Mouse (Mus musculus) cerebellum, adult (tissue): ENCODE data around the gene Pogz.
"Not testable (repeated sequence)": the region's sequence is repeated elsewhere in the genome, so short reads cannot be mapped to it uniquely, and the experiment has no call there.

Experiments used
- ATAC-seq: cut with Nextera tagmentation; 2 replicates; pipeline ENCODE4 v1.9.2; 2017; ENCODE audit warnings: mild to moderate bottlenecking, moderate library complexity, mixed read lengths; ENCODE audit not compliant: insufficient number of reproducible peaks, low FRiP score, low TSS enrichment

The Pogz gene

DNA sequence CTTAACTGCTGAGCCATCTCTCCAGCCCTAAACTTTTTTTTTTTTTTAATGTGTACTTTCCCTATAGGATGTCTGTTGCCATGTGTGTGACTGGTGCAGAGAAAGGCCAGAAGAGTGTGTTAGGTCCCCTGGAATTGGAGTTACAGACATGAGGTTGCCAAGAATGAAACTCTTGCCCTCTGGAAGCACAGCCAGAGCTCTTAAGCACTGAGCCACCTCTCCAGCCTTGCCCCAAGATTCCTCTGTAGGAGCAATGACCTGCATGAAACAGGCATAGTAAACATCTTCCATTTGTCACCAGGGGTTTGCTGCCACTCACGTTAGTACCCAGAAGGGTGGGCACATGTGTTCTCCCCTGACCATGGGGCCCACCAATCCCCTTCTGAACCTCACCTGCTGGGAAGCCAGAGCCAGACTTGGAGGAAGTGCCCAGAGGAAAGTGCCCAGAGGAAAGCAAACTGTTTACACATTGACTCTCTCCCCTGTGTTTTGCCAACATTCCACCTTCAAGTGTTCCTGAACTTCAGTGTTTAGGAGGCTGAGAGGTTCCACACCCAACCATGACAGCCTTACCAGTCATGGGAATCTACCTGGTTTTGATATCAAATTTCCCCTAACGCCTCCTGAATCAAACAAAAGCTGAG lies 73.8 kb downstream of the Pogz start:
- ATAC-seq, result no peak

GRCm38 (mm10) chr3:94913801-94914200 lies 76.4 kb downstream of the Pogz start:
- no peak for ATAC-seq

DNA sequence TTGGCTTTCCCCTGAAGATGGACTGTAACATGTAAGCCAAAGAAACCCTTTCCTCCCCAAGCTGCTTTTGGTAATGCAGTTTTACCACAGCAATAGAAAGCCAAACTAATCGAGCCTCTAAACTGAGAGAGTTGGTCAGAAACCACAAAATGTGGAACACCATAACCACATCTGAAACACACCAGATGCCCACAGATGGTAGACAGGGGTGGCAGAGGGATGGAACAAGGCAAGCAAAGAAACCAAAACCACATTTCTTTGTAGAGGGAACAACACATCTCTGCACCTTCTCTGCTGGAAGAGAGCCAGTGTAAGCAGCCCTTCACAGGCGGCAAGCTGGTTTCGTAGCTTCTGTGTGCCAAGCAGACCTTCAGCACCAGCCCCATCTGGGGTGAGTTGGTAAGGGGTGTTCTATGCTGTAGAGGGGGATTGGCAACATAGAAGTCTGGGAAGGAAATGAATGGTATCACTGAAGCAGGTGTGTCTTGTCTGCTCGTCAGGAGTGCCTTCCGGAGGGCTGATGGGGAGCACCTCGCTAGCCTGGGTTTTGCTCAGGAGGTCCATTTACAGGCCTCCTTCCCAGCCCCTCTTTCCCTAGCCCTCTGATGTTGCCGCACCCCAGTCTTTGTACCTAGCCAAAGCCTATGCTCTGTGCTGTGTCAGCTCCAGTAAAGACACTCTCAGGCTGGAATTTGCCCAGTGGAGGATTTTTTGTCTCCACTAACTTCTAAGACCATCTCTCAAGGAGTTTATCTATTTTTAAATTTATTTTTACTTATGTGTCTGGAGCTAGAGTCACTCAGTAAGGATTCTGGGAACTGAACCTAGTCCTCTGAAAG lies 78.8 kb downstream of the Pogz start:
- no peak for ATAC-seq

DNA sequence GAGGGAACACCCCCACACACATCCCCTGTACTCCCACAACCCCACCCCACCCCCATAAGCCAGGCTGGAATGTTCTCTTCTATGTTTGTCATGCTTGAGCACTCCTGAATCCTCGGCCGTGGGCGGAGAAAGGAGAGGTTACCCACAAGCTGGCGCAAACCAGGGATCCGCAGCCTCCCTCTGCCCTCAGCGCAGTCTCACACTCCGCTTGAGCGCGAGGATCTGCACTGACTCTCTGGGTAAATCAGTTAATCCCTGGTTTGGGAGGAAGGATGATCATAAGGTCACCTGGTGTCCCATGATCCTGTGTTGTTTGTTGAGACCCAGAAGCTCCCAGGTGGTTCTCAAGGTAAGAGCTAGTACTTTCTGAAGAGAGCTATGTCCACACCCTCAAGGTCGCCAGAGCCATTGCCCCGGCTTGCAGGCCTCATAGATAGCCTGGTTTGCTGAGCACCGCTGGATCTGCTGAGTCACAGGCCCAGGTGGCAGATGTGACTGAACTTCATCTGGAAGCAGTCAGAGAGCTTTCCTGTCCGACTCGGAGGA lies 80.5 kb downstream of the Pogz start:
- ATAC-seq, result no peak

- no peak for ATAC-seq
Observed at GRCm38 (mm10) chr3:94918845-94919244, 81.5 kb downstream of the Pogz start.

DNA sequence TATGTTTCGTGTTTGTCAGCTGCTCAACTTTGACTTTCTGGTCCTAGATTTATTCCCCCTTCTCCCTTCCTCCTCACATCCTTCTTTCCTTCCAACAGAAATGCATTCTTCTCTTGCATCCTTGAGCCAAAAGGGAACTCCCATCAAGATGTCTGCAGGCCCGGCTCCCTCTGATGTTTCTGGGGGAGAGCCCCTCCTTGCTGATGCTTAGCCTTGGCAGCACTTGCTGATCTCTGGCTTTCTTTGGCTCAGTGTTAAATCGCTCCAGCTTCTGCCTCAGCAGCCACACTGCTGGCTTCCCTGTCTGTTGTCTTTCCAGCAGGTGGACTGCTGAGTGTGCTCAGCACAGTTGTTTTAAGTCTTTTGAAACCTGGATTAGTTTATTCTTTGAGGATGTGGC lies 83.7 kb downstream of the Pogz start:
- ATAC-seq, result no peak

DNA sequence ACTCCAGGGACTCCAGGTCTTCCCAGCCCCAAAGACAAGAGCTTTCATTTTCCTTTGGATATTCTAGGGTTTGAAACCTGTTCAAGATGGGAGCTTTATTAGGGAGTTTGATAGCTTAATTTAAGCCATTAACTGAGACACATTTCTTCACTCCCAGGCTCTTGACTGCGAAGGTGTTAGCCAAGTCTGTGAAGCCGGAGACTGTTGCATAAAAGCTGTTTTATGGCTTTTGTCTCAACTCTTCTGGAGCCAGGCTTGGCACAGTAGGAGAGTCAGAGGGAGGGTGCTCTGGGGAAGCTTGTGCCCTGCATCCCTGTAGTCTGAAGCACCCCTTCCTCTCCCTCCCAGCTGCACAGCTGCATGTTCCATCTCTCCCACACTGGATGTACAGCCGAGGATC lies 85.0 kb downstream of the Pogz start:
- no peak for ATAC-seq

DNA sequence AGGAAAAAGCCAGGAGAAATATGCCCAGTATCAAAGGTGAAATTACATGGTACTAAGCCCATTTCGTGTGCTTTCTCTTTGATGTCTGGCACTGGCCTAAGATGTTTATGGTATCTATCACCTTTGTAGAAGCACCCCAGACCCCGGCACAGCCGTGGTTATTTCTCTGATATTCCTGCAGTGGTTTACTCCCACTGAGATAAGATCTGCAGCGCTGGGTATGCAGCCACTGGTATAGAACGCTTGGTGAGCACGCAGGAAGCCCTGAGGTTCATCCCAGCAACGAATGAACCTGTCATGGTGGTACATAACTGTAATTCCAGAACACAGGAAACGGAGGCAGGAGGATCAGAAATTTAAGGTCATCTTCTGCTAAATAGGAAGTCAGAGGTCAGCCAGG lies 87.3 kb downstream of the Pogz start:
- no peak for ATAC-seq

GRCm38 (mm10) chr3:94926301-94926736 lies 89.0 kb downstream of the Pogz start:
- not testable (repeated sequence) for ATAC-seq

GRCm38 (mm10) chr3:94928979-94929378 lies 91.6 kb downstream of the Pogz start:
- ATAC-seq, result not testable (repeated sequence)

DNA sequence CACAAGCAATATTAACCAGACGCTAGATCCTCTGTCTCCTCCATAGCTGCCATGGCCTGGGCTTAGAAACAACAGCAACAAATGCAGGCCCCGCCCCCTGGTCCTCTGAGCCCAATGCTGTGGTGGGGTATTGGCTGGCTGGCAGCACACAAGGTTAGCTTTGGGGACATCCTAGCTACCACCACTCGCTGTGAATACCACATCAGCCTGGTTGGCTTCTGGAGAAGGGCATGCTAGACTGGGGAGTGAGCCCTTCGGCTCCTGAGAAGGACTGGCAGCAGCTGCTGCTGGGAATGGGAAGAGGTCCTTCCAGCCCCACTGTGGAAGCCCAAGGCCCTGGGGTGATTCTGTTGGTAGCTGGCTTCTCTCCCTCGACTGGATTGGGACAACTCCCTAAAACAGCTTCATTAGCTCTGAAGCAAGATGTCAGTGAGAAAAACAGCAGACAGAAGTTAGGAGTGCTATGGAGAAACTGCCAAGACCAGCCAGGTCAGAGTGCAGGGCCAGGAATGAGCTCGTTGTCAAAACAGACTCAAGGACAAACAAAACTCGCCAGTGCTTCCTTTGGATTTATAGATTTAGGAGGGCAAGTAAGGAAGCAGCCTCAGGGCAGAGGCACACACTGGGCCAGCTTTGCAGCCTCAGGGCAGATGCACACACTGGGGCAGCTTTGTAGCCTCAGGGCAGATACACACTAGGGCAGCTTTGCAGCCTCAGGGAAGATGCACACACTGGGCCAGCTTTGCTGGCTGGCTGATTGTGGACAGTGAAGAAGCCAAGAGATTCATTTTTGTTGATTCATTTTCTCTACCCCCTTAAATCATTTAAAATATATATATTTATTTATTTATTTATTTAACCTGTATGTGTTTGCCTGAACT lies 93.3 kb downstream of the Pogz start:
- not testable (repeated sequence) for ATAC-seq

- not testable (repeated sequence) for ATAC-seq
Observed at GRCm38 (mm10) chr3:94931427-94932082, 94.2 kb downstream of the Pogz start.
